Mouse (Mus musculus) layer of hippocampus, adult 18-20 months (tissue): ENCODE measurements around the gene Litaf. TPM values are rescaled to one million over a fixed set of nuclear protein-coding genes. Genes with fewer than 3 reads are reported as not detected.
"Not testable (repeated sequence)": the region's sequence is repeated elsewhere in the genome, so short reads cannot be mapped to it uniquely, and the experiment has no call there.

Experiments used
- DNase-seq, 2 experiments: peaks; one replicate each; pipeline ENCODE4 v3.0.0; 2022; ENCODE audit warnings: low spot score in 2 of 2
- total RNA-seq, 2 experiments: library from RNA; stranded (reverse); gene quantifications; 2 replicates each; pipeline ENCODE4 v1.2.3; 2021

Gene Litaf
- total RNA-seq, 2 experiments from 2014 or later = 12.4 to 16.0 TPM

- peak; percentile 10 to 60 for DNase-seq
Measured at GRCm38 (mm10) chr16:10958763-10959440, 107.1 kb downstream of the Litaf start.

GRCm38 (mm10) chr16:10958307-10958706 lies 107.7 kb downstream of the Litaf start:
- DNase-seq = not testable (repeated sequence)

GRCm38 (mm10) chr16:10957794-10958193 lies 108.2 kb downstream of the Litaf start:
- DNase-seq = no peak

GRCm38 (mm10) chr16:10956938-10957685 lies 108.8 kb downstream of the Litaf start:
- peak in 1 of 2 experiments; percentile 9 for DNase-seq

- DNase-seq = peak; percentile 34 to 64
Measured at GRCm38 (mm10) chr16:10955078-10955477, 110.9 kb downstream of the Litaf start.

GRCm38 (mm10) chr16:10952881-10953280 lies 113.1 kb downstream of the Litaf start:
- DNase-seq = no peak

- DNase-seq = no peak
Measured at GRCm38 (mm10) chr16:10952071-10952470, 113.9 kb downstream of the Litaf start.

GRCm38 (mm10) chr16:10951581-10951980 lies 114.4 kb downstream of the Litaf start:
- peak in 1 of 2 experiments; percentile 31 for DNase-seq

GRCm38 (mm10) chr16:10950539-10950938 lies 115.4 kb downstream of the Litaf start:
- no peak for DNase-seq

- DNase-seq = no peak
Measured at GRCm38 (mm10) chr16:10947724-10948123, 118.2 kb downstream of the Litaf start.

GRCm38 (mm10) chr16:10945381-10946127 lies 120.4 kb downstream of the Litaf start:
- no peak for DNase-seq

GRCm38 (mm10) chr16:10944545-10944944 lies 121.4 kb downstream of the Litaf start:
- DNase-seq = no peak

- no peak for DNase-seq
Measured at GRCm38 (mm10) chr16:10943257-10943656, 122.7 kb downstream of the Litaf start.

GRCm38 (mm10) chr16:10940661-10941060 lies 125.3 kb downstream of the Litaf start:
- no peak for DNase-seq

- no peak for DNase-seq
Measured at GRCm38 (mm10) chr16:10939932-10940331, 126.0 kb downstream of the Litaf start.

- no peak for DNase-seq
Measured at GRCm38 (mm10) chr16:10937497-10937896, 128.5 kb downstream of the Litaf start.

- DNase-seq = no peak
Measured at GRCm38 (mm10) chr16:10936700-10937319, 129.1 kb downstream of the Litaf start.

GRCm38 (mm10) chr16:10934047-10934446 lies 131.9 kb downstream of the Litaf start:
- no peak for DNase-seq

GRCm38 (mm10) chr16:10933372-10933771 lies 132.6 kb downstream of the Litaf start:
- no peak for DNase-seq

- no peak for DNase-seq
Measured at GRCm38 (mm10) chr16:10927026-10927425, 138.9 kb downstream of the Litaf start.

GRCm38 (mm10) chr16:10925591-10926180 lies 140.3 kb downstream of the Litaf start:
- no peak for DNase-seq
